Mouse (Mus musculus): ENCODE measurements around the gene Erich4.
A peak's percentile ranks its signal among the peaks of the same experiment; 100 is the strongest.

Erich4 gene

GRCm38 (mm10) chr7:25623857-25624370, 8.2 kb upstream of the Erich4 start:
- ATAC-seq (ENCODE audit: low TSS enrichment): peak; percentile 16

DNA sequence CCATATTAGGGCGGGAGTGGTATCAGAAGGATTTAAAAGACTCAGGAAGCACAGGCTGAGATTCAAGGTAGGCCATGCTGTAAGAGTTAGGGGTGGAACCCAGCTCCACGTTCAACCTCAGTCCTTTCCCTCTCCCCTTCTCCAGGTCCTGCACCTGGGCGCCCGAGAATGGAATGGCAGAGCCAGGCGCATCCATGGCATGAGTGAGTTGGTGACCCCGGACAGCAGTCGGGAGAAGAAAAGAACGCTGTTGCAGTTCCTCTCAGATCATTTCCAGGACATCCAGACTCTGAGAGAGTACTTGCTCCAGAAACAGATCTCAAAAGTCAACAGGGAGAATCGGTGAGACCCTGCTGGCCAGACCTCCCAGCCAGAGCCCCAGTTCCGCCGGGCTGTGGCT, 5.1 kb upstream of the Erich4 start:
- no peak for ATAC-seq (ENCODE audit: low TSS enrichment)

GRCm38 (mm10) chr7:25620101-25620500, 4.4 kb upstream of the Erich4 start:
- no peak for ATAC-seq (ENCODE audit: low TSS enrichment)

- no peak for ATAC-seq (ENCODE audit: low TSS enrichment)
These were observed 4.0 kb upstream of the Erich4 start for GRCm38 (mm10) chr7:25619722-25619991.

GRCm38 (mm10) chr7:25618865-25619721, 3.4 kb upstream of the Erich4 start, which contains the start of gene Dmac2:
Dmac2 (plus strand) TSS chr7:25619414.
- ATAC-seq (ENCODE audit: low TSS enrichment): peak; percentile 97

DNA sequence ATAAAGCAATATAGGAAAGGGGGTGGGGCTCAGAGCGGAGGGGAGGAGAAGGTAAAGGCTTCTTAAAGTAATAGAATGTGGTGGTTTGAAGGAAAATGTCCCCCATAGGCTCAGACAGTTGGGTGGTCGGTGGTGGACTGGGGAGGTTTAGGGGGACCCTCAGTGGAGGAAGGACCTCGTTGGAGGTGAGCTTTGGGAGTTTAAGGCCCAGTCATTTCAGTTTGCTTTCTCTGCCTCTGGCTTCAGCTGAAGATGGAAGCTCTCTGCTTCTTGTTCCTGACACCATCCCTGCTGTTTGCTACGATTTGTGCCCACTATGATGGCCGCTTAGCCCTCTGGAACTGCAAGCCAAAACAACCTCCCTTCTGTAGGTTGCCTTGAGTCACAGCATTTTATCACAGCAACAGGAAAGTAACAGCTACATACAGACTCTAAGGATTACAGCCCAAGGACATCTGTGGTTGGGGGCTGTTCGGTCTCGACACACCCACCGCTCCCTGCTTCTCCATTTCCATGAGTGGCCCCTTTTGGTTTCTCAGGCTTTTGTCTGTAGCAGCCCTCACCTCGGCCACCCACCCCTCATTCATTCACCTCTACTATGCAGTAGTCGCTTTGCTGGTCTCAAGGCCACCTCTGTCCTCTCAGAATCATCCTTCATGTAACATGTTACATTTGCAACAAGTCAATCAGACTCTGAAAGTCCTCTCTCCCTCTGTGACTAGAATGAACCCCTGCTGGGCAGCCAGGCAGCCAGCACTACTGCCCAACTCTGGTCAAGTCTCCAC, 1.9 kb upstream of the Erich4 start:
- no peak for ATAC-seq (ENCODE audit: low TSS enrichment)

DNA sequence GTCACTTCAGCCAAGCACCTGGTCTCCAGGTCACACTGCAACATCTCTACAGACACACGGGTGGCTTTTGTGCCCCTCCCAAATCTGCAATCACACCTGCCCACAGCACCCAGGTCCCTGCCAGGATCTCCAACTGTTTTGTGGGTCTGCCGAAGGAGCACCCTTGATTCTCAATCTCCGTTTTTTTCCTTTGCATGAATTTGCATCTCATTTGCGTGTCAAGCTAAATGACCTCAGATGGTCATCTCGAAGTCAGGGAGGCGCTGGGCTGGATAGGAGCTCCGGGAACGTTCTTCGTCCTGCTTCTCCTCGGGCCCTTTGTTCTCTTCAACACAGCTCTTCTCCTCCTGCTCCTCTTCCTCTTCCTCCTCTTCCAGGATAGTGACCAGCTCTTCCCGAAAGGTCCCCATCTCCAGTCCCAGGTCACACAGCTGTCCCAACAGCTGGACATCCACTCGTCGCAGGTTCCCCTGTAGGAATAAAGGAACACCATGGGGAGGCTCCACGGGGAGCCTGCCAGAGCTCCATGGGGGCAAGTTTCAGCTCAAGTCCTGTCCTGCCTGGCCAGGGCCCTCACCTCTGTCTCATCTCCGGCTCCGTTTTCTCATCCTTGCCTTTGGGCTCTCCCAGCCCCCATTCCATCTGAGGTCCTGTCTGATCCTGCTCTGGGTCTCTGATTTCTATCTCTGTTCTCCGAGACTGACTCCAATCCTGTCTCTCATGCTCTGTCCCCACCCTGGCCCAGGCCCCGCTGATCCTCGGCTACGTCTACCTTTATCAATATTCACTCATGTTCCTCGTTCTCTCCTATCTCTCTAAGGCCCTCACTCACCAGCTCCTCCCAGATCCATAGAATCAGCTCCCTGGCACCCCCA, 624 bp downstream of the Erich4 start:
- no peak for ATAC-seq (ENCODE audit: low TSS enrichment)

DNA sequence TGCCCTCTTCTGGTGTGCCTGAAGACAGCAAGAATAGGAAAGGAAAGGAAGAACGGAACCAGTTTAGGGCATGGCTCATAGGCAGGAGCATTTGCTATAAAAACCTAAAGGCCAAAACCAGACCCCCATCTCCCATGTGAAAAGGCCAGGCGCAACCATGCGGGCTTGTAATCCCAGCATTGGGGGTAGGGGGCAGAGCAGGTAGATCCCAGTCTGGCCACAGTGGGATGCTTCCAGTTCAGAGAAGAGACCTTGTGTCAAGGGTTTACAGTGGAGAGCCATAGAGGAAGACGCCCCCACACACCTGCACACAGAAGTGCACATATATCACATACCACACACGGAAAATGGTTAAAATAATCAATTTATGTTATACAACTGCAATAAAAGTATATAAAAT, 1.6 kb downstream of the Erich4 start:
- no peak for ATAC-seq (ENCODE audit: low TSS enrichment)

DNA sequence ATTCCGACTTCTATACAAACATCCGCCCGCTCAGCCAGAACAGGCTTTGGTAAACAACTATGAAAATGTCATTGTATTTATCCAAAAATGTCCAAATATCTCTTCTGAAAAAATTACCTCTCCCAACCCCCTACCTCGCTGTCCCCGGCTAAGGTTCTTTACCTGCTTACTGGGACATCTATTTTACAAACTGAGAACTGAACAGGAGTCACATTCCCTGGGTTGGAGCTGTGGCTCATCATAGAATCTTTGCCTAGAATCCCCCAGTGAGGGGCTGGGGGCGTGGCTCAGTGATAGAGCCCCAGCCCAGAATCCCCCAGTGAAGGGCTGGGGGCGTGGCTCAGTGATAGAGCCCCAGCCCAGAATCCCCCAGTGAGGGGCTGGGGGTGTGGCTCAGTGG, 4.2 kb downstream of the Erich4 start:
- no peak for ATAC-seq (ENCODE audit: low TSS enrichment)

DNA sequence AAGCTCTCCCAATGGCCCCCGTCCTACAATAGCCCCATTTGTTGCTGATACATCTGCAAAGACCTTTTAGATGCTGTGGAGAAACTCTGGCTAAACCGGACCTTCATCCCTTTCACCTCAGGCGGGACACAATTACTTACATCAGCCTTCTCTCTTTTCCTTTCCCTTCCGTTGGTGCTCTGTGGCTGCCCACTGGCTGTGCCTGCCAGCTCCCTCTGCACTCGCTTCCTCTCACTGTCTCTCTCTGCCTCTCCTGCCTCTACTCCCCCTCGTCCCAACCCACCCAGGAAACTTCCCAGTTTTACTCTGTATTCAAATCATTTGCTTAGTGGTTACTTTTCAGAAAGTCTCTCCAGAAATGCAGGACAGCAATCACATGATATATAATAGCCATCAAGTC, 5.6 kb downstream of the Erich4 start:
- no peak for ATAC-seq (ENCODE audit: low TSS enrichment)

DNA sequence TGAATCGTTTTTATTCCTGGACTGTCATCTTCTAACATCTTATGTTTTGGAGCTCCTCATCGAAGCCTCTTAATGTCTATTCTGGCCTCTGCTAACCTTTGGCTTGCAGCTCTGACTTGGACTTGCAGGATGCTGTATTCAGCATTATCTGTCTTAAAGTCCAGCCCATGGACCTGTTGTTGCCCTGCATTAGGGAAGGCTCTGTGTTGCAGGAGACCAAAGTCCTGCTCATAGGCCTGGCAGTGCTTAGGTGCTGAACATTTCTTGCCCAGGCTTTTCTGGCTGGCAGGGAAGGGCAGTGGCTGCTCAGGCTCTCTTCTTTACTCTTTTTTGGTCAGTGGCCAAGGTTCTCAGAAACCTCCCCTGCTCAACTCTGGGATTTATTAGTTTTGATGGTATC, 8.5 kb downstream of the Erich4 start:
- ATAC-seq (ENCODE audit: low TSS enrichment): no peak

GRCm38 (mm10) chr7:25606625-25607063, 9.0 kb downstream of the Erich4 start:
- no peak for ATAC-seq (ENCODE audit: low TSS enrichment)

DNA sequence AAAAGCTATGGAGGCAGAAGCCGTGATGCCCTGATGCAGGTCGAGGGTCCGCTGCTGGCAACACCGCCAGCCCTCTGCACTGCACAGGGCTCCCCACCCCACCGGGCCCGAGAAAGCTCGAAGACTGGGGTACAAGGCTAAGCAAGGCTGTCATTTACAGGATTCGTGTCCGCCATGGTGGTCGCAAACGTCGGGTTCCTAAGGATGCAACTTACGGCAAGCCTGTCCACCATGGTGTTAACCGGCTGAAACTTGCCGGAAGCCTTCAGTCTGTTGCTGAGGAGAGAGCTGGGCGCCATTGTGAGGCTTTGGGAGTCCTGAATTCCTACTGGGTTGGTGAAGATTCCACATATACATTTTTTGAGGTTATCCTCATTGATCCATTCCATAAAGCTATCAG, 14.3 kb downstream of the Erich4 start:
- ATAC-seq (ENCODE audit: low TSS enrichment): no peak

DNA sequence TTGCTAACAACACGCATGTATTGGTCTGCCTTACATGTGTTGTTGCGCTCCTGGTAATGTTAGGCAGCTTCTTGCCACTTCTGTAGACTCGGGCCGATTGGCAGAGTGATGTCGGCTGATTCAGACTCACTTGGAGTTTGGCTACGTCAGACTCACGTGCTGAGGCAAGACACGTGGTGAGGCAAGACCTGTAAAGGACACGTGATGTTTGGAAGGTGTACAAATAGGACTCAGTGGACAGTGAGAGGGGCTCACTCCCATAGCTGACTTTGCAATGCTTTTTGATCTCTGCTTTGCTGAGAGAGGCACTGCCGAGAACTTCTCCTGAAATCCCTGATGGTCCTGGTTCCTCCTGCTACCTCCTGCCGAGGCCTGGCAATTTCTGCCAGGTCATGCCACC, 15.0 kb downstream of the Erich4 start:
- no peak for ATAC-seq (ENCODE audit: low TSS enrichment)

GRCm38 (mm10) chr7:25599663-25600062, 16.0 kb downstream of the Erich4 start:
- peak; percentile 20; the same call in 1 of the 2 replicates for ATAC-seq (ENCODE audit: low TSS enrichment)

DNA sequence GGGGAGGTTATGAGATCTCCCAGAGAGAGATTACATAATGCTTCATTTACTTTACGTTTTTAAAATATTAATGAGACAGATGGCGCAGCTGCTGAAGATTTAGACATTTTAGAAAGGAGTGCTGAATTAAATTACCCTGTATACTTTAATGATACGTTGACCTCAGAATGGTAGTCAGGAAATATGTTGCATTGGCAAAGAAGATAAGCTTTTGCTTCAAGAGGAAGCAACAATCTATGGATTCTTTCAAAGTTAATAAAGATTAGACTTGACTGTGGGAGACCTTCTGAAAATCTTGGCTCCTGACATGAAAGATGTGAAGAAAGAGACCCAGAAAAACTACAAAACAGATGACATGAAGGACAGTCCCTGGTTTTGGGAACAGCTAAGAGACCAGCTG, 21.8 kb downstream of the Erich4 start:
- ATAC-seq (ENCODE audit: low TSS enrichment): no peak

DNA sequence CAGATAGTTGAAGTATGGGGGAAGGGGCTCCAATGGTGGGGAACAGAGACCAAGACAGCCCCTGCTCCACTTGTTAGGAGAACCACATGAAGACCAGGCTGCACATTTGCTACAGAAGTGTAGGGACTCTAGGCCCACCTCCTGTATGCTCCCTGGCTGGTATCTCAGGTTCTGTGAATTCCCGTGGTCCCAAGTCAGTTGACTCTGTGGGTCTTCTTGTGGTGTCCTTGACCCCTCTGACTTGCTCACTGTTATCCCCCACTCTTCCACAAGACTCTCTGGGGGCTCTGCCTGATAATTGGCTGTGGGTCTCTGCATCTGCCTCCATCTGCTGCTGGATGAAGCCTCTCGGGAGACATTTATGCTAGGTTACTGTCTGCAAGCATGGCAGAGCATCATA, 24.5 kb downstream of the Erich4 start:
- no peak for ATAC-seq (ENCODE audit: low TSS enrichment)

DNA sequence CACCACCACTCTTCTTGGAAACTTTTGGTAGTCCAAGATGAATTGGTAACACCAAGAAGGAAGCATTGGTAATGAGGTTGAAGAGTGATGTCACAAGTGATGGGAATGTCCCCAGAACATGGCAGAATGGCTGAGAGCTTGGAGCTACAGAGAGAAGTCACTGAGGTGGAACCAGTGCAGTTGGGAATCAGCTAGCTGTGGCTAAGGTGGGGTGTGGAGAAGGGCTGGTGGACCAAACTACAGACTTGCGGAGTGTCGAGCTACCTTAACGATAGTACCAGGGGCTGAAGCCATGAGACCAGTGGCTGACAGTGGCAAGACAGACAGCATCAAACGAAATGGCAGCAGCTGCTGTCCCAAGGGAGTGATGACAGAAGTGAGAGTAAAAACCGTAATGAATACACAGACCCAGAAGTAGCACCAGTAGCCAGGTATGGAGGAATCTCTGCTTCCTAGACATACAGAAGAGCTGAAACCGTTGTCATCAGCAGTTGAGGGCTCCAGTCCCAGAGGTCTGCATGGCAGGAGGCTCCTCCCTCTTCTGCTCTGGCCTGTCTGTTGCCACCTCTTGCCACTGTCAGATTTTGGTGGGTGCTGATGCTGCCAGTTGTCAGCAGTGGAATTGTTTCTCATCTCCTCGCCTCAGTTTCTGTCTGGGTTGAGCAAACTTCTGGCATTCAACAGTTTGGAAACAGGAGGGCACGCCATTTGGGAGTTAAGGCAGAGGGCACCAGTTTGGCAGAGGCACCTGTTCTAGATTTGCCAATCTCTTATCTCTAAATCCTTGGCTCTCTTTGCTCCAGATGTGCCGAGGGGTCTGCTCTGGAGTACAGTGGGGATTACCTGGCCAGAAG, 30.1 kb downstream of the Erich4 start:
- no peak for ATAC-seq (ENCODE audit: low TSS enrichment)

- ATAC-seq (ENCODE audit: low TSS enrichment): no peak
These were observed 31.0 kb downstream of the Erich4 start for GRCm38 (mm10) chr7:25584651-25585050.

GRCm38 (mm10) chr7:25582301-25582810, 33.3 kb downstream of the Erich4 start:
- ATAC-seq (ENCODE audit: low TSS enrichment): no peak

GRCm38 (mm10) chr7:25579441-25579840, 36.3 kb downstream of the Erich4 start:
- no peak for ATAC-seq (ENCODE audit: low TSS enrichment)
